Mouse (Mus musculus) forebrain, embryonic 15.5 days (tissue): ENCODE measurements at regions not wholly inside any gene's neighbourhood (a gene's known extent, or its start where the extent isn't known, plus 50 kb on each side); places are given as distances from the start of the nearest gene placed in this dataset.

Experiments
- ATAC-seq: fragments of 200-750 bp; cut with Nextera tagmentation; replicated peaks from 2 replicates; pipeline ENCODE4 v1.8.0; 2017; ENCODE audit warnings: mild to moderate bottlenecking, moderate TSS enrichment, moderate library complexity
- H3K27ac ChIP-seq: fragments of 300-500 bp; sonication (generic); replicated peaks from 2 replicates; pipeline ENCODE4 v1.5.1; 2015; ENCODE audit warnings: mild to moderate bottlenecking, inconsistent platforms
- H3K27me3 ChIP-seq: fragments of 300-500 bp; sonication (generic); 2 replicates; pipeline ENCODE4 v1.6.1; 2015; ENCODE audit warnings: inconsistent platforms
- H3K36me3 ChIP-seq: fragments of 300-500 bp; sonication (generic); 2 replicates; pipeline ENCODE4 v1.6.1; 2015; ENCODE audit warnings: mild to moderate bottlenecking, inconsistent platforms
- H3K4me1 ChIP-seq: fragments of 300-500 bp; sonication (generic); 2 replicates; pipeline ENCODE4 v1.6.1; 2015; ENCODE audit warnings: inconsistent platforms
- H3K4me2 ChIP-seq: fragments of 300-500 bp; sonication (generic); replicated peaks from 2 replicates; pipeline ENCODE4 v1.6.1; 2015; ENCODE audit warnings: mild to moderate bottlenecking, inconsistent platforms
- H3K4me3 ChIP-seq: fragments of 300-500 bp; sonication (generic); 2 replicates; pipeline ENCODE4 v1.5.1; 2015; ENCODE audit warnings: mild to moderate bottlenecking, inconsistent platforms
- H3K9ac ChIP-seq: fragments of 300-500 bp; sonication (generic); replicated peaks from 2 replicates; pipeline ENCODE4 v1.6.1; 2015; ENCODE audit warnings: mild to moderate bottlenecking, inconsistent platforms
- H3K9me3 ChIP-seq: fragments of 300-500 bp; sonication (generic); 2 replicates; pipeline ENCODE4 v1.6.1; 2016; ENCODE audit warnings: inconsistent platforms
- WGBS: fragments of 180-500 bp; shearing (Covaris S2); methylation state at CpG from one replicate; pipeline ENCODE4 v1.1.7; 2015; ENCODE audit warnings: mixed read lengths; 5-methylcytosine and 5-hydroxymethylcytosine counted together

DNA sequence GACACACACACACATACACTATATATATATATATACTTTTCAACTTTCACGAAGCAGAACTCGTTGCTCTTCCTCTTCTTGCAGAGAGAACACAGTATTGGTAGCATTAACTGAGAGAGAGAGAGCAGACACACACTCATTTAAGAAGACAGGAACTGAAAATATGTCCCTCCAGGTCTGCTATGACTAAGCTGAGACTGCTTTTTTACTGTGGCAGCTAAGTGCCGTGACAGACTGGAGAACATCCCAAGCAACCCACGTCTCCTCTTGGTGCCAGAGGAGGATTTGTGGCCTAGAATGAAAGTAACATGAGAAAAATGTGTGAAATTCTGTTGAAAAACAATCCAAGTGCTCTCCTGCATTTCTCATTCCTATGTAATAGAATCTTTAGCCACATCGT, 159.9 kb upstream of the Tmco5 start:
- Histone ChIP-seq H3K9me3 (no peaks in the 10 kb centered on the region), H3K4me1 (peaks cover 2% of the 10 kb centered on the region; the same call in 1 of the 2 replicates), H3K36me3 (no peaks in the 10 kb centered on the region), H3K4me3 (no peak overlapping the region), H3K4me2 (no peak overlapping the region), H3K27me3 (no peaks in the 10 kb centered on the region), H3K9ac (no peak overlapping the region), H3K27ac (no peak overlapping the region)
- ATAC-seq, result no peak
- WGBS, result 89% methylated on average over 5 of the region's 5 CpGs

DNA sequence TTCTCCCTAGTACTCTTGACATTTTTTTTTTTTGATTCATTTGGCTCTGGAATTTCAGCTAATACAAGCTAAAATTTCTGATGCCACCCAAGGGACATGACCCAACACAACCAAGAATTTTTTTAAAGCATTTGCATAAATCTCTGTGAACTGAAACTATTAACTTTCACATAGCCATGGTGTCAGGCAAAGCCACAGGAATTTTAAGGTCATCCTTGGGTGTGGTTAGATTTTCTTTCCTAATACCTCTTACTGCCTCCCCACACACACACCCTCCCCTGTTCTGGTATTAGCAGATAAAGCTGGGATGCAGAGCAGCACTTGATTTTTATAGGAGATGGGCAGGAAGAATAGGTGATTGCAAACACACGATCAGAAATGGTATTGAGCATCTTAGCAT, 150.9 kb upstream of the Tmco5 start:
- ATAC-seq, result no peak

DNA sequence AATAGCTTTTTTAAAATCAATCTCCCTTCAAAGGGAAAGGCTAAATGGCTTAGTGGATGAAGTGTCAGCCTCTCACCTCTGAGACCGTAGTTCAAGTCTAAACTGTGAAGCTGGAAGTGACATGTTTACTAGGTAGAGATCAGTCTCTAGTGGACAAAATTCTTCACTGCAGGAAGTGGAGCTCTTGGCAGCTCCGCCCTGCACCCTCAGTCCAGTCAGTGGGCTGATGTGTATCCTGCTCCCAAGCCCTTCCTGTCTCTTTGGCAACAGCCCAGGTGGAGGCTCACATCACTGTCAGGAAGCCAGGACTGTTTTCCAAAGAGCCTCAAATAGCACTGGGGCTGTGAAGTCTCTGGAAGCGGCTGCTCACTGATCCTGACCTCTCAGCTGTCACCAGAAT, 142.8 kb upstream of the Tmco5 start:
- no peak overlapping the region for H3K4me2 ChIP-seq
- no peaks in the 10 kb centered on the region for H3K27me3 ChIP-seq
- H3K36me3 ChIP-seq, result no peaks in the 10 kb centered on the region
- H3K4me3 ChIP-seq, result no peak overlapping the region
- no peak overlapping the region for H3K27ac ChIP-seq
- ATAC-seq, result peak; percentile 60; the same call in 1 of the 2 replicates
- WGBS, result 48% methylated on average over 3 of the region's 3 CpGs
- no peaks in the 10 kb centered on the region for H3K4me1 ChIP-seq
- H3K9me3 ChIP-seq, result no peaks in the 10 kb centered on the region
- H3K9ac ChIP-seq, result no peak overlapping the region

More for the DNA sequence above, 150.9 kb upstream of the Tmco5 start:
- Histone ChIP-seq H3K27ac (no peak overlapping the region), H3K4me1 (no peaks in the 10 kb centered on the region), H3K4me2 (no peak overlapping the region), H3K4me3 (no peak overlapping the region), H3K9ac (no peak overlapping the region), H3K9me3 (no peaks in the 10 kb centered on the region), H3K27me3 (no peaks in the 10 kb centered on the region), H3K36me3 (no peaks in the 10 kb centered on the region)
- 78% methylated on average over 1 of the region's 1 CpGs for WGBS

DNA sequence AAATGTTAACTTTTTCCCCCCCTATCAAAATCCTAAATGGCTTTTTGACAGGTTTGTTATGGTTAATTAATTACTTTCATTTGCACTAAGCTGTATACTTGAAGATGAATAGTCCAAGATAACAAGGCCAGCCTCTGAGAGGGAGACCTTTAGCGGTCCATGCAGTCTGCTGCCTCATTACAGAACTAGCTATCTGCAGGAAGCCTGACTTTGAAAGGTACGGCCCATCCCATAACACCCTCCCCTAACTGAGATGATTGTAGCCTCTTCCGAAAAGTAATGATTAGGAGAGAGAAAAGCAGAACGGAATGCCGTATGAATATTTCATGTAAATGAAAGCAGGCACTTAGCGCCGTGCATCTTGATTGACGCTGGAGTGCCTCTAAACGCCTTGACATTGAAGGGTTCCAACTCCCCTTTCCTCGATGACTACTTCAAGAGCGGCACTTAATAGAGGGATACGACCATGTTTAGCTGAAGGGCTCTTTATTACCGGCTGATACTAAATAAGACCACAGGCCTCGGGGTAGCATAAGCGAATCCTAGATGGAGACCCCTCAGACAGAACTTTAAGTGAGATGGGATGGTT, 109.9 kb upstream of the Tmco5 start:
- no peaks in the 10 kb centered on the region for H3K9me3 ChIP-seq

DNA sequence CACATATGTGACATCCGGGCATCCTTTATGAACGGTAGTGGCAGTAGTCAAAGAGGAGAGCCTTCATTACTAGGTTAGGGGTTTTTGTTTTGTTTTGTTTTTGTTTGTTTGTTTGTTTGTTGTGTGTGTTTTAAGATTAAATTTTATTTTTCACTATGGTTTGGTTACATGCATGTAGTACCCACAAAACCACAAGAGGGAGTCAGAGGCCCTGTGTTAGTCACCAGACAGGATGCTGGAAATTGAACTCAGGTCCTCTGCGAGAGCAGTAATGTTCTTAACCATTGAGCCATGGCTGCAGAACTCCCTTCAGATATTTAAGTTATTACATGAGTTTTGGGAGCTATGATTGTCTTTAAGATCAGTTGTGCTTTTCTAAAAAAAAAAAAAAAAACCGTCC, 109.3 kb upstream of the Tmco5 start:
- H3K9ac ChIP-seq, result no peak overlapping the region
- H3K4me3 ChIP-seq, result no peak overlapping the region
- H3K27me3 ChIP-seq, result no peaks in the 10 kb centered on the region
- 85% methylated on average over 4 of the region's 4 CpGs for WGBS
- H3K36me3 ChIP-seq, result no peaks in the 10 kb centered on the region
- H3K9me3 ChIP-seq, result no peaks in the 10 kb centered on the region
- H3K4me2 ChIP-seq, result no peak overlapping the region
- H3K4me1 ChIP-seq, result 0 out of 2 replicates have a peak, but pooled peaks cover 9% of the 10 kb centered on the region
- ATAC-seq, result no peak
- H3K27ac ChIP-seq, result peak overlapping the region; percentile 31

More for the DNA sequence above, 109.9 kb upstream of the Tmco5 start:
- Histone ChIP-seq H3K27ac (peak overlapping the region; percentile 31), H3K4me1 (0 out of 2 replicates have a peak, but pooled peaks cover 9% of the 10 kb centered on the region), H3K4me2 (0 out of 2 replicates have a peak overlapping the region, but pooled peaks have one; percentile 1), H3K4me3 (no peak overlapping the region), H3K27me3 (no peaks in the 10 kb centered on the region), H3K36me3 (no peaks in the 10 kb centered on the region), H3K9ac (no peak overlapping the region)
- 40% methylated on average over 15 of the region's 15 CpGs for WGBS
- ATAC-seq, result peak; percentile 53

DNA sequence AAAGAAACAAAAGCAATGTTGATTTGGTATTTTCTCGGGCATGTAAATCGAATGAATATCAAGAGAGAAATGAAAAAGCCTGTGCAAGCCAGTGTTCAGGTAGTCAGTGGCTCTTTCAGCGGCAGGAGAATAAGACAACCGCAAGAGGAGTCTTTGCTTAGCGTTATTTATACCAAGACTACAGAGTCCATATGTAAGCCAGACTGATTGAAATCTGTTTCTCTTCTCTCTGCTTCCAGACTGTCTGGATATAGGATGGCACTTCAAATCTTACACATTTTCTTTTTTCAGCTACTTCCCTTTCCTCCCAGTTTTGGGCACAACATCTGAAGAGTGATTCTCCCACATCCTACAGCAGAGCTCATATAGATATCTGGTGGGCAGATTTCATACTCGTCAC, 105.9 kb upstream of the Tmco5 start:
- Histone ChIP-seq H3K9me3 (no peaks in the 10 kb centered on the region), H3K4me3 (no peak overlapping the region), H3K4me1 (0 out of 2 replicates have a peak, but pooled peaks cover 6% of the 10 kb centered on the region), H3K36me3 (no peaks in the 10 kb centered on the region), H3K4me2 (no peak overlapping the region), H3K9ac (no peak overlapping the region), H3K27ac (no peak overlapping the region), H3K27me3 (no peaks in the 10 kb centered on the region)
- ATAC-seq, result no peak; the same call in 1 of the 2 replicates
- 76% methylated on average over 6 of the region's 6 CpGs for WGBS

DNA sequence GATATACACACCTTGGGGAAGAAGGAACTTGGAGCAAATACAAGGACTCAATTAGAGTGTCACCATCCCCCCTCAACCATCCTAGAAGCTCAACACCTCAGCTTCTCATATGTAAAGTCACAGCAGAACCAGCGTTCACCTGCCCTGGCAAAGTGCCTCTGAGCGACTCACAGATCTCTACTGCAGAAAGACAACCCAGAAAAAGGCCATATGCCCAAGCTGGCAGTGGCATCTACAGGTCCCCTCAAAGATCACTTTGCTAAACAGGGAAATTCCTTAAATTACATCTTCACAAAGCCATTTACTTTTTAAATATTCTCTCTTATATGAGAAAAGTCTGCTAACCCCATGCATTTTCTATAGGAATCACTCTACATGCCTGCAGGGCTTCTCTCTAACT, 78.3 kb upstream of the Tmco5 start:
- H3K27ac ChIP-seq, result no peak overlapping the region
- H3K9me3 ChIP-seq, result no peaks in the 10 kb centered on the region
- no peak overlapping the region for H3K4me3 ChIP-seq
- no peak for ATAC-seq
- no peaks in the 10 kb centered on the region for H3K4me1 ChIP-seq
- WGBS, result 77% methylated on average over 2 of the region's 2 CpGs
- no peaks in the 10 kb centered on the region for H3K27me3 ChIP-seq
- no peak overlapping the region for H3K4me2 ChIP-seq
- no peak overlapping the region for H3K9ac ChIP-seq
- H3K36me3 ChIP-seq, result no peaks in the 10 kb centered on the region

DNA sequence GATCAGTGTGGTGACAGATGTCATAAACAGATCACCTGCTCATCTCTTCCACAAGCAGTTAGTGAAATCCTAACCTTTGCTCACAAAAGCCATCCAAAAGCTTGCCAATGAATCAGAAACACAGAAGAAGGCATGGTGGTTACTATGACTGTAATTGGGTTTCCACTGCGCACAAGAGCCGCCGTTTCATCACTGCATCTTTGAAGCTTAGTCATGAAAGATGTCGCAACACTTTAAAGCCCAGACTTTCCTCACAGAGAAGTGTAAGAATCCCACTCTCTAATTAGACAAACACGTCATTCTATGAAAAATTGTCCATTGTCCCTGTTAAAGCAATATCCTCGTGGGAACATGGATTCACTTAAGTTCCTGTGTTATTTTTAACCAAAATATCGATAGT, 76.9 kb upstream of the Tmco5 start:
- H3K4me1 ChIP-seq, result no peaks in the 10 kb centered on the region
- no peak for ATAC-seq
- 83% methylated on average over 7 of the region's 7 CpGs for WGBS
- no peaks in the 10 kb centered on the region for H3K27me3 ChIP-seq
- no peaks in the 10 kb centered on the region for H3K36me3 ChIP-seq
- H3K4me3 ChIP-seq, result no peak overlapping the region
- H3K4me2 ChIP-seq, result no peak overlapping the region
- H3K9ac ChIP-seq, result no peak overlapping the region
- no peaks in the 10 kb centered on the region for H3K9me3 ChIP-seq
- no peak overlapping the region for H3K27ac ChIP-seq

DNA sequence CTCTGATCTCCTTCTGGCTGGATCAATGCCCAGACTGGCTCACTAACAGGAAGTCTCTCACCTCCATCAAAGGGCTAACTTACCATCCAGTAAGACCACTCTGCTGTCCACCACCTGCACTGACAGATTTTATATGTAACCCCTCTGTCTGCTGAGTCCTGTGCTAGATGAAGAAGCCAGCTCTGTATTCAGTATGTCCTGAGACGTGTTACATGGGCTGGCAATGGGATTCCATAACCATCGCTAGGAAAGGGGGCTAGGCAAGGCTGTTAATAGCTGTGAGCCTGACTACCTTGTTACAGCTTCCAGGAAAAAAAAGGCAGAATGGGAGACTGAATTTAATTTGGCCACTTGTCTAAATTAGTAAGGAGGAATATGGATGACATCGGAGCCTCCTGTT, 71.3 kb upstream of the Tmco5 start:
- Histone ChIP-seq H3K27me3 (no peaks in the 10 kb centered on the region), H3K9ac (no peak overlapping the region), H3K4me1 (peaks cover 3% of the 10 kb centered on the region; the same call in 1 of the 2 replicates), H3K27ac (no peak overlapping the region), H3K36me3 (no peaks in the 10 kb centered on the region), H3K4me3 (no peak overlapping the region), H3K4me2 (no peak overlapping the region), H3K9me3 (no peaks in the 10 kb centered on the region)
- WGBS, result 33% methylated on average over 3 of the region's 3 CpGs
- ATAC-seq, result no peak; the same call in 1 of the 2 replicates

DNA sequence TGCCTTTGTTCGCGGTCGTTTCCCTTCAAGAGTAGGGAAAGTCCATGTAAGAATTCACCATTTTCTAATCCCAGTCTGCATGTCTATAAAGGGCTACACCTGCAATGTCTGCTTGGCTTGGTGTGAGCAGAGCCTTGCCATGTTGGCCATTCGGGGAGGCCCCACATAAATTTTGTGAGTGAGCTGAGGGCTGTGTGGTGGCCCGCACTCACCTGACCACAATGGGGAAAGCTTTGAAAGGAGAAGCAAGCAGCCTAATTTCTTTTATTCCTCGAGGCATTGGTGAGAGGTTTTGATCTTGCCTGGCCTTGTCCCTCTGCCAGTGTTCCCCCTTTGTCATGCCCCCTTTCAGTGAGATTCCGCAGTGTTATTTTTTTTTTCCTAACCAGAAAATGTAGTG, 70.9 kb upstream of the Tmco5 start:
- Histone ChIP-seq H3K4me1 (peaks cover 6% of the 10 kb centered on the region; the same call in 1 of the 2 replicates), H3K9me3 (no peaks in the 10 kb centered on the region), H3K36me3 (no peaks in the 10 kb centered on the region), H3K4me2 (no peak overlapping the region), H3K27me3 (no peaks in the 10 kb centered on the region), H3K27ac (no peak overlapping the region), H3K4me3 (no peak overlapping the region), H3K9ac (no peak overlapping the region)
- ATAC-seq, result no peak
- WGBS, result 48% methylated on average over 7 of the region's 7 CpGs

DNA sequence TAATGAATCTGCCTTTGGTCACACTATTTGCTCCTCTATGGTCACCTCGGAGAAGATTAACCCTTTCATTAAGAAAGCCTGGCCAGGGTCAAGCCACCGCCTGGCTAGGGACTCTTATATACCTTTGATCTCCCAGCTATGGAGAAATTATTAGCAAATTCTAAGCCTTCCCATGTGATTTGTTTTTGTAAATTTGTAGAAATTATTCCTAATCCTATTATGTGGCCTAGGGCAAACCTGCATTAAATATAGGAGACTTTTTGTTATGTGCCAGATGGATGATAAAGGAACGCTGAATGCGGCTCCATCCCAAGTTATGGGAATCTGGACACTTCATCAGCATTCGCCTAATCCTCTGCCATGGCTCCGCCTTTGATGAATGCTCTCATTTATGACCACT, 70.4 kb upstream of the Tmco5 start:
- Histone ChIP-seq H3K9ac (no peak overlapping the region), H3K4me1 (peaks cover 9% of the 10 kb centered on the region), H3K4me2 (no peak overlapping the region), H3K9me3 (no peaks in the 10 kb centered on the region), H3K36me3 (no peaks in the 10 kb centered on the region), H3K4me3 (no peak overlapping the region), H3K27ac (no peak overlapping the region), H3K27me3 (no peaks in the 10 kb centered on the region)
- 55% methylated on average over 6 of the region's 6 CpGs for WGBS
- ATAC-seq, result no peak

DNA sequence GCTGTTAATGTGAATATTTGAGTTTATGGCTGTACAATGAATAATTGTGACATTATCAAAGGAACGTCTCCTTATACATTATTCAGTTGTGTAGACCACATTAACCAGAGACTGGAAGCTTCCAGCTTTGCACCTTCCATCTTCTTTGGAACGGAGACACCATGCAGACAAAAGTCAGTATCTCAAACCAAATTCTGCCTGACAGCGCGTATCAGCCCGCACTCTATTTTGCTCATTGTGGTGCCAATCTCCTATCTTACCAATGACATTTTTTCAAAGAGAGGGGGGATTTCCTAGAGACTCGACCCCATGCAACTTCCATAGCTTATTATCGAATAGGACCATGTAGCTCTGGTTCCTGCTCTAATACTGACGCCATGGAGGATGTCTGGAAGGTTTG, 69.9 kb upstream of the Tmco5 start:
- Histone ChIP-seq H3K27me3 (no peaks in the 10 kb centered on the region), H3K9ac (no peak overlapping the region)
- ATAC-seq, result no peak

DNA sequence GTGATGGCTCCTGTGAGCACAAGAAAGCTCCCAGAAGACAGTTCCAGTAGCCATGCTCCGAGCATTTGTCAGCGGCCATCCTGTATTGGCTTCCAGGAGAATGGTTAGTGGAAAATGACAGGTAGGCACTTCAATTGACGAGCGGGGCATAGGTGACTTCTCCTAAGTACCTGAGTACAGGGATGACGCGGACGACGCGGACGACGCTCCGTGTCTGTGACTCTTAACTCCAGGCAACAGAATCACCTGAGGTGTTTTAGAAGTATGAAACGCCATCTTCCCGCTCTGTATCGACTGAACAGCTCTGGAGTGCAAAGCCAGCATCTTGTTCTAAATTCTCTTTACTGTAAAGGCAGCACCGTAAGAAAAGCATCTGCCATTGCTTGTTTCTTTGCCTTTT, 68.4 kb upstream of the Tmco5 start:
- Histone ChIP-seq H3K36me3 (no peaks in the 10 kb centered on the region), H3K4me2 (no peak overlapping the region), H3K9me3 (no peaks in the 10 kb centered on the region), H3K27ac (no peak overlapping the region), H3K27me3 (no peaks in the 10 kb centered on the region), H3K4me1 (peaks cover 20% of the 10 kb centered on the region), H3K4me3 (no peak overlapping the region), H3K9ac (no peak overlapping the region)
- no peak for ATAC-seq
- WGBS, result 96% methylated on average over 16 of the region's 16 CpGs

More for the DNA sequence above, 69.9 kb upstream of the Tmco5 start:
- Histone ChIP-seq H3K4me1 (peaks cover 14% of the 10 kb centered on the region), H3K36me3 (no peaks in the 10 kb centered on the region), H3K27ac (no peak overlapping the region), H3K9me3 (no peaks in the 10 kb centered on the region), H3K4me3 (no peak overlapping the region), H3K4me2 (no peak overlapping the region)
- WGBS, result 83% methylated on average over 8 of the region's 8 CpGs
